Mouse (Mus musculus) gastrocnemius, postnatal 10 days (tissue): ENCODE results near the gene Ptprs. TPM values are rescaled to one million over a fixed set of nuclear protein-coding genes. Genes with fewer than 3 reads are reported as not detected.
"Not testable (repeated sequence)": the region's sequence is repeated elsewhere in the genome, so short reads cannot be mapped to it uniquely, and the experiment has no call there.

Experiments used
- DNase-seq: peaks from one replicate; pipeline ENCODE4 v3.0.0; 2021; ENCODE audit warnings: mixed read lengths
- long read RNA-seq, 2 experiments: library from polyadenylated mRNA; stranded (forward); transcript quantifications; one replicate each; pipeline ENCODE4 v2.0.0; 2021
- total RNA-seq, 2 experiments: library from RNA; stranded (reverse); gene quantifications; 2 replicates each; pipeline ENCODE4 v1.2.3; 2021

Gene Ptprs
- 10 to 100 TPM; 64.1 to 94.7 TPM for total RNA-seq
- long read RNA-seq, experiment 1, partial matches to known transcripts = 7 of 10 reads
- long read RNA-seq, experiment 1, other reads (novel, unspliced or antisense) = 2 of 10 reads
- long read RNA-seq, experiment 2, partial matches to known transcripts = 6 of 8 reads
- long read RNA-seq, experiment 2, other reads (novel, unspliced or antisense) = 2 of 8 reads

DNA sequence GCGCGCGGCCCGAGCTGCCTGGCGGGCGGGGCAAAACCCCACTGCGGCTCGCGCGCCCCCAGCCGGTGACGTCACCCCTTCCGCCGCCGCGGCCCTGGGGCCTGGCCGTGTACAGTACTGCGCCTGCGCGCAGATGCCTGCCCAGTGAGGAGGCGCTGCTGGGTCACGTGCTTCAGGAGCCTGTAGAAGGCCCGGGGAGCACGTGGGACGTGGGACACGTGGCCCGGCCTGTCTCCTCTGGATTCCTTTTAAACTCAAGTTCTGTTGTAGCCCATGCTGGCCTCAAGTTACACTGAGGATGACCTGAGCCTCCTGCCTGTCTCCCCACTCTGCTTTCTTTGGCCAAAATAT, at the start of gene Ptprs:
Gene Ptprs, minus strand, starts transcription at position 82 of the 351 bp plus-strand sequence.
- peak; percentile 92 for DNase-seq

DNA sequence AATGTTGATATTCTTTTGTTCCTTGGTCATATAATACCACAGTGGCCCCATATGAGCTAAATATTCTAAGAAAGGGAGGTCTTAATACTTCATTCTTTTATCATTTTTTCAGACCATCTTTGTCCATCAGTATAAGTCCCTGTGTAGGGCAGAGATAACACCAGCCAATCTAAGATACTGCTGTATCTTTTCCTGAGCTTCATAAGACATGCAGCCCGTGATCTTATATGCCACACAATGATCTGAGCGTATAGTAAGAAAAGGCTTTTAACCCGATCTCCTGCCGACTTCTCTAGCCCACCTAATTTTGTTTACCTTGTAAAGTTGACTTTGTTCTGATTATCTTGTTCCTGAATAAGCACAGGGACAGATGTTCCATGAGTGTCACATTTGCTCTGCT, 48.7 kb upstream of the Ptprs start:
- no peak for DNase-seq

- DNase-seq = no peak
Measured at GRCm38 (mm10) chr17:56522744-56523143, 46.5 kb upstream of the Ptprs start.

GRCm38 (mm10) chr17:56515690-56516410, 39.6 kb upstream of the Ptprs start:
- DNase-seq = peak; percentile 11

- DNase-seq = no peak
Measured at GRCm38 (mm10) chr17:56514916-56515315, 38.6 kb upstream of the Ptprs start.

- DNase-seq = no peak
Measured at GRCm38 (mm10) chr17:56514330-56514729, 38.0 kb upstream of the Ptprs start.

GRCm38 (mm10) chr17:56512310-56512709, 36.0 kb upstream of the Ptprs start, which contains the start of gene Znrf4:
Gene Znrf4, minus strand, starts transcription at chr17:56512431.
- no peak for DNase-seq

GRCm38 (mm10) chr17:56511707-56512090, 35.4 kb upstream of the Ptprs start:
- DNase-seq = no peak

GRCm38 (mm10) chr17:56510970-56511706, 34.9 kb upstream of the Ptprs start:
- DNase-seq = no peak

- DNase-seq = peak; percentile 36
Measured at GRCm38 (mm10) chr17:56510473-56510969, 34.2 kb upstream of the Ptprs start.

DNA sequence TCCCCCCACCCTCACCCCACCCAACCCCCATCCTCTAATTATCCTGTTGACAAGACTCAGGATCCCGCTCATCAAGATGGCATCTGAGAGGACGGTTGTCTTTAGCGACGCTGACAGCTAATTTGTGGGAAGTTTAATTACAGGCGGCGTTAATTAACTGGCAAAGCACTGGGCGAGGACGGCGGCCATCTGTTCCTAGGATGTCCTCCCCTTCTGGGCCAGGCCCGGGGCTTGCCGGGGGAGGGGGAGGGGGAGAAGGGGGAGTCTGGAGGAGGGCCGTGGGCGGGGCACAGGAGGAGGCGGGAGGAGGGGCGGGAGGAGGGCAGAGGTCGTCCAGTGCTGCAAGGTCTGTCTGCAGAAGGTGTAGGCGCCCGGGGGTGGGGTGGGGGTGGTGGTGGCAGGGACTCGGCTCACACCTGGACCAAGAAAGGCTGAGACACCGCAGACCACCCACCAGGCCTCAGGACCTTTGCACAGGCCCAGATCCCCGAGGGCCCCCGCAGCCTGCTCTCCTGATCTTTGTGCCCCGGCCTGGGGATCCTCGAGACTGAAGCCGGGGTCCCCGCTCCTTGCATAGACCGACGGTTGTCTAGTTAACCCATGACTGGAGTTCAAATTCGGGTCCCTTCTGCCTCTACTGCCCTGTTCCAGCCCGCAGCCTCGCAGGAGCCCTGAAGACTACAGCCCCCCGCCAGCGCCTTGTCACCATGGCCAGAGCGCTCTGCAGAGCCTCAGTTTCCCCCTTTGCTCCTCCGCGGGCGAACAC, 33.6 kb upstream of the Ptprs start:
- no peak for DNase-seq

GRCm38 (mm10) chr17:56509021-56509640, 32.8 kb upstream of the Ptprs start:
- no peak for DNase-seq

DNA sequence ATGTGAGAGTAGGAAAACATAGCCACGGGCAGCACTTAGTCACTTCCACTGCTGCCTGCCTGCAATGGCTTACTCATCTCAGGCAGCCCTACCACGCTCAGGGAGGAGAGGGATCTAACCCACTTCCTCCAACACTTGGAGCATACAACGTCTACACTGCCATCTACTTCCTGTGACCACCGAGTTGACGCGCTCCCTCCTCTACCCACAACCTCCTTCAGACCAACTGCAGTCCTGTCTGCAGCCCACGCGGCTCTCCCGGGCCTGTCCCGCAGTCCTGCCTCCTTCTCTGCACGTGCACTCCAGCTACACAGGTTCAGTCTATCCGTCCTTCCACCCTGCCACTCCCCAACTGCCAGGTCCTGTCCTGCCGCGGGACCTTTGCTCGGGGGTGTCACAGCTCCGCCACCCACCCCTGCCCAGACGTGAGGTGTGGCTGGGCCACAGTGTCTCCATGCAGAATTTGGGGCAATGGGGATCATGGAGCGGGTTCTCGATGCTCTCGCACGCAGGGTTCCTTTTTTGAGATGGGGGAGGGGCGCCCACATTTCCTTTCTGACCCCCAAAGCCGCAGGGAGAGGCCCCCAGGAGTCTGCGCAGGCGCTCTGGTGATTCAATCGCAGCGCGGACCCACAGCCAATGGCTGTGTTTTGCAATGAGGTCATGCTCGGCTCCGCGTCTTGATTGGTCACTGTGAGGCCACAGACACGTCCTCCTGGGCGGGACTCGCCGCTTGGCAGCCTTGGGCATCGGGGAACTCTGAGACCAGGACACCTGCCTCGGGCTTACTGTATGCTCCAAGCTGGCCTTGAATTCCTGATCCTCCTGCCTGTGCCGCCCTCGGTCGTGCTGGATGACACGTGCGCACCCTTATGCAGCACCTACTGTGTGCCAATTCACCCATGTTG, 31.1 kb upstream of the Ptprs start:
- peak; percentile 90 for DNase-seq

- no peak for DNase-seq
Measured at GRCm38 (mm10) chr17:56506417-56507065, 30.3 kb upstream of the Ptprs start.

DNA sequence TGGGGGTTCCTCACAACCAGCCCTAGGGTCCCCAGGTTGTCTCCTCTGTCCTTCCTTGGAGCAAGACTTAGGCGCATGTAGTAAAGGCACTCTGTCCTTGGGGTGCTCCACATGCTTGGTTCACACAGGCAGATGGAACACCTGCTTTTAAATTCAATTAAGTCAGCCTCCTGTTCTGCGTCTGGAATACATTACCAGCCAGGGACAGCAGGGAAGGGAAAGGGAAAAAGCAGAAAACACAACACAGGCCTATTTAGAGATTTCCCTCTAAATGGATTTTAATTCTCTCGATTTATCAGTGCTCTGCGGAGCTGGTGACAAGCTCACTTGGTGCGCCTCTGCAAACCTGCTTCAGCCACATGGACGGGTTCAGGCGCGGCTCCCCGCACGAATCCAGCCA, 29.1 kb upstream of the Ptprs start:
- DNase-seq = no peak

GRCm38 (mm10) chr17:56502526-56502925, 26.2 kb upstream of the Ptprs start:
- peak; percentile 69 for DNase-seq

DNA sequence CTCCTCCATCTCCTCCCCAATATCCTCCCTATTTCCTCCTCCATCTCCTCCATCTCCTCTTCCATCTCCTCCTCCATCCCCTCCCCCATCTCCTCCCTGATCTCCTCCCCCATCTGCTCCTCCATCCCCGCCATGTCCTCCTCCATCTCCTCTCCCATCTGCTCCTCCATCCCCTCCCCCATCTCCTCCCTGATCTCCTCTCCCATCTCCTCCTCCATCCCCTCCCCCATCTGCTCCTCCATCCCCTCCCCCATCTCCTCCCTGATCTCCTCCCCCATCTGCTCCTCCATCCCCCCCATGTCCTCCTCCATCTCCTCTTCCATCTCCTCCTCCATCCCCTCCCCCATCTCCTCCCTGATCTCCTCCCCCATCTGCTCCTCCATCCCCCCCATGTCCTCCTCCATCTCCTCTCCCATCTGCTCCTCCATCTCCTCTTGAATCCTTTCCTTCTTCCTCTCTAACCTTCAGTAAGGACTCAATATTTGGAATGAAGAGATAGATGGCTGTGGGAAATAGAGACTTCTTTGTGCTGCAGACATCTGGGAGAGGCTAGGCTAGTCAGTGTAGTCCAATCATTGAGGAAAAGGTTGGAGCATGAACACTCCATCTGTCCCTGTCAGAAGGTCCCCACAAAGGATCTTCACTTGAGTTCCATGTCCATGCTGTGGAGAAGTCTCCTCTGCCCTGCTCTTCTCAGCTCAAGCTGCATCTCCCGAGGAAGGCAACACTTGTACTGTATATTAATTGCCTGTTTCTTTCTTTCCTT, 25.5 kb upstream of the Ptprs start:
- DNase-seq = not testable (repeated sequence)

GRCm38 (mm10) chr17:56499229-56499628, 22.9 kb upstream of the Ptprs start:
- no peak for DNase-seq

DNA sequence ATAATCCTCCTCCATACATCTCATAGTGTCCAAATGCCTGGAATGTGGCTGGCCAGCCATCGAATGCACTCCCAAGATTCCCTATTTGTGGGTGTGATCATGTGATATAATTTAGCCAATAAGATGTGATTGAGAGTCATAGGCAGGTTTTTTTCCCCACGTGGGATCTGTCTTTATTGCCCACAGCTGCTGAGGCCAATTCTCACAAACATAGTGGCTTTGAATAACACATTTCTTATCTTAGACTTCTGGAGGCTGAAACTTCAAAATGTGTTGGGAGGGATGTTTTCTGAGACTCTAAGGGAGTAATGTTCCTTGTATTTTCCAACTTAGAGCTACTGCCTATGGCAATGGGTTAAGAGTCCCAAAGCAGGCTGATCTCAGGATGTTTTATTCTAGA, 18.2 kb upstream of the Ptprs start:
- no peak for DNase-seq
